Mouse (Mus musculus): ENCODE results near the gene Mlph.

DNA sequence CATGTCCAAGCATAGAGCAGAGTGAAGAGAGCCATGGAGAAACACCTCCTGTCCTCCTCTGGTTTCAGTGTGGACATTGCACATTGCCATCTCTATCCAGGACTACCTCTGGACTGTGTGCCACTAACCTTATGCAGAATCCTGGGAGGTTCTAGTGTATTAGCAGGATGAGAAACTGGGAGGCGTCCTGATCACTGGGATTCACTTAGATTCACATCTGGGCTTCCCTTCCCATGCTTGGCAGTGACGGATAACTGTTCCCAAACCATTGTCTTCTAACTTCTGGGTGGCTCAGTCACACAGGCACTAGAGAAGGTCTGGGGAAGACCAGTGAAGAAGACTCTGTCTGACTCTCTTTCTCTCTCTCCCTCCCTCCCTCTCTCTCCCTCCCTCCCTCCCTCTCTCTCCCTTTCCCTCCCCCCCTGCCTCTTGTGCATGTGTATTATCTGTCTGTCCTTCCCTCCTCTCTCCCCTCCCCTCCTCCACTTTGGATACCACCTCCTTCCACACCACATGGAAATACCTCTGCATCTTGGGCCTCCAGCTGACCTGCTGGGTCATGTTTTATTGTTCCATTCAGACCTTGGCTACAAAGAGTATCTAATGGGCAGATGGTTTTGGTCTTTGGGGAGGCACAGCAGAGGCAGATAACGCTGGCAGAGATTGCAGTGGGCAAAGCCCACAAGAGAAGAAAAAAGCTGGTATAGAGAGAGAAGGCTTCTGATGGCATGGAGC, 11.5 kb upstream of the Mlph start:
- TF ChIP-seq CTCF (IDR thresholded peaks at IDR 0.05; ENCODE audit: low read depth, low read length): no peak
- TF ChIP-seq EP300 (IDR thresholded peaks at IDR 0.05; ENCODE audit: insufficient read depth, low read depth, low read length): no peak
